Mouse (Mus musculus) midbrain, embryonic 15.5 days (tissue): ENCODE data around the gene Ubiad1. TPM values are rescaled to one million over a fixed set of nuclear protein-coding genes. Genes with fewer than 3 reads are reported as not detected.
A peak's percentile ranks its signal among the peaks of the same experiment; 100 is the strongest.

Source experiments
- ATAC-seq: fragments of 200-750 bp; cut with Nextera tagmentation; replicated peaks from 2 replicates; pipeline ENCODE4 v1.8.0; 2017; ENCODE audit warnings: moderate TSS enrichment
- H3K27ac ChIP-seq: fragments of 300-500 bp; sonication (generic); 2 replicates; pipeline ENCODE4 v1.5.1; 2015; ENCODE audit warnings: mild to moderate bottlenecking, inconsistent platforms
- H3K27me3 ChIP-seq: fragments of 300-500 bp; sonication (generic); replicated peaks from 2 replicates; pipeline ENCODE4 v1.6.1; 2015; ENCODE audit warnings: inconsistent platforms
- H3K36me3 ChIP-seq: fragments of 300-500 bp; sonication (generic); replicated peaks from 2 replicates; pipeline ENCODE4 v1.6.1; 2015; ENCODE audit warnings: inconsistent platforms
- H3K4me1 ChIP-seq: fragments of 300-500 bp; sonication (generic); 2 replicates; pipeline ENCODE4 v1.6.1; 2015; ENCODE audit warnings: inconsistent platforms
- H3K4me2 ChIP-seq: fragments of 300-500 bp; sonication (generic); 2 replicates; pipeline ENCODE4 v1.6.1; 2015; ENCODE audit warnings: inconsistent platforms, mild to moderate bottlenecking, moderate library complexity
- H3K4me3 ChIP-seq: fragments of 300-500 bp; sonication (generic); 2 replicates; pipeline ENCODE4 v1.5.1; 2015; ENCODE audit warnings: mild to moderate bottlenecking, inconsistent platforms
- H3K9ac ChIP-seq: fragments of 300-500 bp; sonication (generic); 2 replicates; pipeline ENCODE4 v1.6.1; 2015; ENCODE audit warnings: mild to moderate bottlenecking, inconsistent platforms
- H3K9me3 ChIP-seq: fragments of 300-500 bp; sonication (generic); 2 replicates; pipeline ENCODE4 v1.6.1; 2016; ENCODE audit warnings: inconsistent platforms
- WGBS: fragments of 180-500 bp; shearing (Covaris S2); methylation state at CpG from one replicate; pipeline ENCODE4 v1.1.7; 2015; ENCODE audit warnings: mixed read lengths; 5-methylcytosine and 5-hydroxymethylcytosine counted together
- polyA plus RNA-seq: library from polyadenylated mRNA; unstranded; fragments of >200 nt; fragmentation: Nextera tagmentation; extraction: Ambion mirVana; gene quantifications from 2 replicates; pipeline ENCODE4 v1.2.1, GENCODE M21; 2015

Ubiad1 gene
- polyA plus RNA-seq, 1 experiment from 2014 or later: 22.1 TPM

DNA sequence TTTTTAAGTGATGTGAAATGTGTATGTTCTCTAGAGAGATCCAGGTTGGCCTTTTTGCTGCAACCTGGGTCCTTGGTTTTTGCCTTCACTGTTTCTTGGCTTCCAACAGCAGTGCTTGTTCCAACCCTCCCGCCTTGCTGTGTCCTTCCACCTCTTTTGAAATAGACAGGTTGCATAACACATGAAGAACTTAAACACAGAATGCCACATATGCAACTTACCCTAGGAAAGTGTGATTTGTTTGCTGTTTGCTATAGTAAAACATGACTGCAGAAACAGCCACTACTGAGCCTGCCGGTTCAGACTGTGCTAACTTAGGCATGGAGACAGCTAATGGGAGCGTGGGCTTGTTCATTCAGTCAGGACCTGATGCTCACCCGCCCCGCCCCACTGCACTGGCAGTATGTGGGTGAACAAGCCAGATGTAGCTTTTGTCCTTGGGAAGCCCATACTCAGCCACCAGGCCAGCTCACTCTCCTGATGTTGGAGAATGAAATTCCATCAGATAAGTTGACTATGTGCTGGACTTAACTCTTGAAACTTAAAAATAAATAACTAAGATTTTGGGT, 22.0 kb upstream of the Ubiad1 start:
- Histone ChIP-seq H3K4me1 (no peaks in the 10 kb centered on the region), H3K27me3 (no peaks in the 10 kb centered on the region), H3K27ac (no peak overlapping the region), H3K9me3 (no peaks in the 10 kb centered on the region), H3K36me3 (peaks cover 88% of the 10 kb centered on the region), H3K4me3 (no peak overlapping the region), H3K9ac (no peak overlapping the region), H3K4me2 (no peak overlapping the region)
- no peak for ATAC-seq
- 95% methylated on average over 5 of the region's 5 CpGs for WGBS

DNA sequence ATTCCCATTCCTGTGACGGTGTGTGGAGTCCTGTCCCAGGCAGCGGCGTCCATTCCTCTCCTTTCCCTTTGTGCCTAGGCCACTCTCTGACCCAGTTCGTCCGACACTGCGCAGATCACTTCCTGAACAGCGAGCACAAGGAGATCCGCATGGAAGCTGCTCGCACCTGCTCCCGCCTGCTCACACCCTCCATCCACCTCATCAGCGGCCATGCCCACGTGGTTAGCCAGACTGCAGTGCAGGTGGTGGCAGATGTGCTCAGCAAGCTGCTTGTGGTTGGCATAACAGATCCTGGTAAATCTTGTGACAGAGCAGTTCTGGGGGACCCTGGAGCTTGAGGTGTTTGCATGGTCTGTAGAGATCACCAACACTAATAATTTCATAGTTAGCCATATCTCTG, 20.3 kb upstream of the Ubiad1 start:
- Histone ChIP-seq H3K27ac (no peak overlapping the region), H3K9me3 (no peaks in the 10 kb centered on the region), H3K36me3 (peaks cover 76% of the 10 kb centered on the region), H3K9ac (no peak overlapping the region), H3K4me1 (no peaks in the 10 kb centered on the region), H3K4me3 (no peak overlapping the region), H3K27me3 (no peaks in the 10 kb centered on the region), H3K4me2 (no peak overlapping the region)
- no peak for ATAC-seq
- 96% methylated on average over 12 of the region's 12 CpGs for WGBS

DNA sequence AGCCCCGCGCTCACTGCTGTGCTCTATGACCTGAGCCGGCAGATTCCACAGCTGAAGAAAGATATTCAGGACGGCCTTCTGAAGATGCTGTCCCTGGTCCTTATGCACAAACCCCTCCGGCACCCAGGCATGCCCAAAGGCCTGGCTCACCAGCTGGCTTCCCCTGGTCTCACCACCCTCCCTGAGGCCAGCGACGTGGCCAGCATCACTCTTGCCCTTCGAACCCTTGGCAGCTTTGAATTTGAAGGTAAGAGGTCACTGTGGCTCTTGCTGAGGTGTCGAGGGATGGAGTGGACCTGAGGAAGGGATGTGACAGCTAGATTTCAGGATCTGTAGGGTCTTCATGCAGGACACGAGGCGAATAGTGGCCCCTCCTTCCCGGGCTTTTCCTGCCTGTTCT, 19.7 kb upstream of the Ubiad1 start:
- peaks cover 74% of the 10 kb centered on the region for H3K36me3 ChIP-seq
- no peak overlapping the region for H3K4me2 ChIP-seq
- no peaks in the 10 kb centered on the region for H3K4me1 ChIP-seq
- H3K27ac ChIP-seq: no peak overlapping the region
- no peak overlapping the region for H3K4me3 ChIP-seq
- ATAC-seq: no peak
- no peak overlapping the region for H3K9ac ChIP-seq
- no peaks in the 10 kb centered on the region for H3K27me3 ChIP-seq
- 94% methylated on average over 12 of the region's 12 CpGs for WGBS
- H3K9me3 ChIP-seq: no peaks in the 10 kb centered on the region

DNA sequence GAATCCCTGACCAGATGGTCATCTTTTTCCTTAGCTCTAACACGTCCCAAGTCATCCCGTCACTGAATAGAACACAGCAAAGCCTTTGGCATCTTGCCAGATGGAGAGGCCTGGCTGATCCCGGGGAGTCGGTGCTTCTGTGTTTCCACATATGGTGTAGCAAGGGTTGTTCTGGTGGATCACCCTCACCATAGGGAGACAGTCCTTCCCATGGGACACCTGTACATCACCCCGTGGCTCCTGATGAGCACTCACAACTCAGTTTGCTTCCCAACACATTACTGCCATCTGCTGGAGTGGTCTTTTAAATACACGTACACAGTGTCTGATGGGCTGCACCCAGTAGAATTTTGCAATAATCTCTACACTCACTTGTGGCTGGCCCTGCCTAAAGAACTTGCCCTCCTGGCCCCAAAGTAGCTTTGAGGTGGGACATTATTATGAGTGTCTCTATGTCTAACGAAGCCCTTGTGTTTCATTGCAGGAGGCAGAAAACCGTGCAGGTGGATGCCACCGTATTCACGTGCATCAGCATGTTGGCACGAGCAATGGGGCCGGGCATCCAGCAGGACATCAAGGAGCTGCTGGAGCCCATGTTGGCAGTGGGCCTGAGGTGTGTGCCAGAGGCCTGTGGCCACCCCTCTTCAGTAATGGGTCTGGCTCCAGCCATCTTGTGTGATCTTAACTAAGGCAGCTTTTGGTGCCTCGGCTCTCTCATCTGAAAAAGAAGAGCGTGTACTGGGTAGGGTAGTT, 18.8 kb upstream of the Ubiad1 start:
- no peaks in the 10 kb centered on the region for H3K27me3 ChIP-seq
- 64% methylated on average over 14 of the region's 14 CpGs for WGBS
- H3K9ac ChIP-seq: no peak overlapping the region
- H3K9me3 ChIP-seq: no peaks in the 10 kb centered on the region
- no peaks in the 10 kb centered on the region for H3K4me1 ChIP-seq
- no peak overlapping the region for H3K4me2 ChIP-seq
- no peak overlapping the region for H3K27ac ChIP-seq
- peak; percentile 56; the same call in 1 of the 2 replicates for ATAC-seq
- H3K4me3 ChIP-seq: no peak overlapping the region
- H3K36me3 ChIP-seq: peaks cover 78% of the 10 kb centered on the region

DNA sequence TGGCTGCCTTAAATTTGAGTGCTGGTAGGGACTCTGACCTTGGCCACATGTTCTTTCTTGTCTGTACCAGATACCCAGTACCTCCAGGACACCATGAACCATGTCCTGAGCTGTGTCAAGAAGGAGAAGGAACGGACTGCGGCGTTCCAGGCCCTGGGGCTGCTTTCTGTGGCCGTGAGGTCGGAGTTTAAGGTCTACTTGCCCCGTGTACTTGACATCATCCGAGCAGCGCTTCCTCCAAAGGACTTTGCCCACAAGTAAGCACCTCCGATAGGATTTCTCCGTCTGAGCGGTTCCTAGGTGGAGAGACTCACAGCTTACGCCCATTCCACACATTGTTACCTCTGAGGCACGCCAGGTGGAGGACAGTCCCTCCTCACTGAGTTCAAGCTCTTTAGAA, 18.1 kb upstream of the Ubiad1 start:
- Histone ChIP-seq H3K27ac (no peak overlapping the region), H3K4me2 (no peak overlapping the region), H3K9ac (no peak overlapping the region), H3K4me1 (no peaks in the 10 kb centered on the region), H3K4me3 (no peak overlapping the region), H3K9me3 (no peaks in the 10 kb centered on the region), H3K36me3 (peaks cover 78% of the 10 kb centered on the region), H3K27me3 (no peaks in the 10 kb centered on the region)
- ATAC-seq: no peak
- 98% methylated on average over 13 of the region's 13 CpGs for WGBS

DNA sequence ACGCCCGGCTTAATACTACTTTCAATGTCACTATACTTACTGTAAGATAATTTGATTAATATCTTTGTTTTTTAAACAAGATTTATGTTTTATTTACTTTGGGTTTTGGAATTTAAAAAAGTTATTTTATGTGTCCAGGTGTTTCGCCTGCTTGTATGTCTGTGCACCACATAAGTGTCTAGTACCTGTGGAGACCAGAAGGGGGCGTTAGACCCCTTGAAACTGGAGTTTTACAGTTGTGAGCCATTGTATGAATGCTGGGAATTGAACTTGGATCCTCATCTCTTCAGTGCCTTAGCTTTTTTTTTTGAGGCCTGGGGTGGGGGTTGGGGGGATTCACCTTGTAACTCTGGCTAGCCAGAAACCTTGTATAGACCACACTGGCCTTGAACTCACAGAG, 17.2 kb upstream of the Ubiad1 start:
- WGBS: 86% methylated on average over 4 of the region's 4 CpGs
- H3K36me3 ChIP-seq: peaks cover 76% of the 10 kb centered on the region
- no peaks in the 10 kb centered on the region for H3K4me1 ChIP-seq
- no peak for ATAC-seq
- H3K9me3 ChIP-seq: no peaks in the 10 kb centered on the region
- no peak overlapping the region for H3K4me3 ChIP-seq
- no peak overlapping the region for H3K4me2 ChIP-seq
- H3K27ac ChIP-seq: no peak overlapping the region
- no peaks in the 10 kb centered on the region for H3K27me3 ChIP-seq
- no peak overlapping the region for H3K9ac ChIP-seq

DNA sequence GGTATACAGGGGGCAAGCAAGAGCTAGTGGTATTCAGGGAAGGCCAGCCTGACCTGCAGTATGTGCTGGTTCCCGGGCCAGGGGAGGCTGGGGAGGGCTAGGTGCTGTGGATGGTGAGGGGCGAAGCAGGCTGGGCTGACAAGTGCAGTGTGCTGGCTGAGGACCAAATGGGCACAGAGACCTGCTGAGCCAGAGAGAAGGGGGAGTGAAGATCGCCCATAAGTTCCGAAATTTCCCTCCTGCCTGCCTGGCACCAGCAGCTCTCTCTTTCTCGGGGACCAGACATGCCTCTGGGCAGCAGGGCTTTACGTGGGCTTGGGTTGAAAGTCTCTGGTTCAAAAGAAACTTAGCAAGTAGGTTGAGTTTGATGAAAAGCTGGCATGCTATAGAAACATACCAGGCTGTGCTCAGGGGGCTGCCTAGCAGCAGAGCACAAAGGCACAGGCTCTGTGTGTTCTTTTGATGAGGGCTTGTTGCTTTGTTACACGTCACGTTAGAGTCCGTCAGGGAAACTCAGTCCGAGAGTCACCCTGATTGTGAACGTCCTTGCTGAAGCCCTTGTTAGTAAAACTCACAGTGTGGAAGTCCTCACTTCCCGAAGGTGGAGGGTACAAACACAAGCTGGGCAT, 16.2 kb upstream of the Ubiad1 start:
- Histone ChIP-seq H3K4me1 (no peaks in the 10 kb centered on the region), H3K4me2 (no peak overlapping the region), H3K36me3 (peaks cover 76% of the 10 kb centered on the region), H3K27me3 (no peaks in the 10 kb centered on the region), H3K4me3 (no peak overlapping the region), H3K9ac (no peak overlapping the region), H3K27ac (0 out of 2 replicates have a peak overlapping the region, but pooled peaks have one; percentile 7), H3K9me3 (no peaks in the 10 kb centered on the region)
- 49% methylated on average over 12 of the region's 12 CpGs for WGBS
- peak; percentile 71 for ATAC-seq

DNA sequence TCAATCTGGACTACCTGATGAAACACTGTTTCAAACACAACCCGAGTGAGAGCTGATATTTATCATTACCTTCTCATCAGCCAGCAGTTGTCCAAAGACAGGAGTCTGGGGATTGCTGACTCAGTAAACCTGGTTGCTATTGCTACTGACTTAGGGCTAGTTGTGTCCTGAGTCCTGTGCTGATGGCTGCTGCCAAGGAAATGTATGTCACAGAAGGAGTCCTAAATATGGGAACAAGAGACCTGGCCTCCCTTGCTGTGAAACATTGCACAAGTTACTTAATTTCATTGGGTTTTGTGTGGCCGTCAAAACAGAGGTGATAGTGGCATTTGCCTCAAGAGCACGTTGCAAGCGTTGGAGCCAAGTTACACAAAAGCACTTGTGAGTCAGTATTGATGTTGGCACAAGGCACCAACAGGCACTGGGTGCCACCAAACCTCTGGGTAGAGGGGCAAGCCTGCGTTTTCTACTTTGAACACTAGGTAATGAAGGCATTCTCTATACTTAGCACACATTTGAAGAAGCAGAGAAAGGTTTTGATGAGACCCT, 11.0 kb upstream of the Ubiad1 start:
- no peak overlapping the region for H3K9ac ChIP-seq
- H3K4me1 ChIP-seq: peaks cover 3% of the 10 kb centered on the region
- no peaks in the 10 kb centered on the region for H3K9me3 ChIP-seq
- no peak overlapping the region for H3K27ac ChIP-seq
- H3K36me3 ChIP-seq: peaks cover 72% of the 10 kb centered on the region
- no peak overlapping the region for H3K4me3 ChIP-seq
- WGBS: 94% methylated on average over 5 of the region's 5 CpGs
- ATAC-seq: no peak
- no peak overlapping the region for H3K4me2 ChIP-seq
- H3K27me3 ChIP-seq: no peaks in the 10 kb centered on the region

DNA sequence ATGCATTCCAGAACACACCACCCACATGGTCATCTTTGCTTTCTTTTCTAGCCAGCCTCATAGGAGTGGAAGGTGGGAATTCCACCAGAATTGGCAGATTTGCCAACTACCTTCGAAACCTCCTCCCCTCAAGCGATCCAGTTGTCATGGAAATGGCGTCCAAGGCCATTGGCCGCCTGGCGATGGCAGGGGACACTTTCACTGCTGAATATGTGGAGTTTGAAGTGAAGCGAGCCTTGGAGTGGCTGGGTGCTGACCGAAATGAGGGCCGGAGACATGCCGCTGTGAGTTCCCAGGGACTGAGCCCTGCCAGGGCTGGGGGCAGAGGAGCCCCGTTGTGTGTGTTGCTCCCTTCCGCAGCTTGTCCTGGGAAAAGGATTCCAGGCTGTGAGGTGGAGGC, 9.1 kb upstream of the Ubiad1 start:
- ATAC-seq: no peak
- no peaks in the 10 kb centered on the region for H3K9me3 ChIP-seq
- no peak overlapping the region for H3K27ac ChIP-seq
- no peak overlapping the region for H3K9ac ChIP-seq
- H3K27me3 ChIP-seq: no peaks in the 10 kb centered on the region
- H3K36me3 ChIP-seq: peaks cover 60% of the 10 kb centered on the region
- no peak overlapping the region for H3K4me3 ChIP-seq
- H3K4me2 ChIP-seq: no peak overlapping the region
- WGBS: 91% methylated on average over 11 of the region's 11 CpGs
- peaks cover 18% of the 10 kb centered on the region for H3K4me1 ChIP-seq

DNA sequence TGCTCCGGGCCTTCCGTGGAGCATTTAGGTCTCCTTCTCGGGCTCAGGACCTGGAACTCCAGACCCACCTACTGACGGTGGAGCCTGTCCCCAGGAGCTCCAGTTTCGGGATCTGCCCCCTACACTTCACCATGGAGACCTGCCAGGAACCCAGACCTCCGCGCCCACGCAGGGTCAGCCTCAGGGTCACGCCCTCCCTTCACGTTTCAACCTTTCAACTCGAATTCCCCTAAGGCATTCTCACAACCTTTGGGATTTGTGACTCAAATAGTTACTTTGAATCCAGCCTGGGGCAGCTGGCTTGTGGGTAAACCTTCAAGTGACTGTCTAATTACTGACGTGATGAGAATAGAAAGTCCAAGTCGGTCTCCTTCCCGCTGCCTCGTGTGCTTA, 4.3 kb upstream of the Ubiad1 start:
- peaks cover 18% of the 10 kb centered on the region for H3K36me3 ChIP-seq
- H3K4me2 ChIP-seq: peak overlapping the region; percentile 74
- peaks cover 38% of the 10 kb centered on the region for H3K4me1 ChIP-seq
- peak overlapping the region; percentile 74 for H3K4me3 ChIP-seq
- peak overlapping the region; percentile 85 for H3K27ac ChIP-seq
- H3K27me3 ChIP-seq: no peaks in the 10 kb centered on the region
- no peaks in the 10 kb centered on the region for H3K9me3 ChIP-seq
- under 1% methylated on average over 15 of the region's 15 CpGs for WGBS
- H3K9ac ChIP-seq: peak overlapping the region; percentile 83
- no peak for ATAC-seq

DNA sequence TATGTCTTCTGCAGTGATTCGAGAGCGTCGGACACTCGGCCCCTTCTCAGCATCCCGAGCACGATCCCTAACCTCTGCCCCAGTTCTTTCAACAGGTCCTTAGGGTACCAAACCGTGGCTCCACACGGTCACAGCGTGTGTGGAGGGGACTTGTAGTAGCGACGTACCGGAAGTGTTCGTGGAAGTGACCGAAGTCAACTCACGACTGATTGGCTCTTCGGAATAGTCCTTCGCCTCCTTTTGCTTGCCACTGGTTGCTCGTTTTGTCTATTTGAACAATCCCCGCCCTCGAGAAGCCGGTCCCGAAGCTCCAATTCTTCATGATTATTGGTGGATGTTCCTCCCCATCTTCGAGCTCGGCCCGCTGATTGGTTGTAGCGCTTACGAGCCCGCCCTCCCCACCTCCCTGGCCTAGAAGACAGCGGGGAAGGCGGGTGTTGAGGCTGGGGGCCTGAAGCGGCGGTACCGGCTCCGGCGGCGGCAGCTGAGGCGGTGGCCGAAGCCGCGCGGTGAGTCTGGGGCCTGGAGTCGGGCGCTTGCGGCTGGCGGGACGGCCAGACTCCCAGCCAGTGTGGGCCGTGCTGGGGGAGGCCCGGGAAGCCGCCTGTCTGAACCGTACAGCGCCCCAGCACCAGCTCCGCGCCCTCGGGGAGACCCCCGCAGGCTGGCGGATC, 3.7 kb upstream of the Ubiad1 start, which contains the start of gene Mtor:
Gene Mtor, plus strand, starts transcription at position 433 of the 674 bp plus-strand sequence.
- Histone ChIP-seq H3K9me3 (no peaks in the 10 kb centered on the region), H3K27ac (peak within 1 kb of the TSS; percentile 85), H3K4me1 (peaks cover 43% of the 10 kb centered on the region), H3K9ac (peak within 1 kb of the TSS; percentile 83), H3K4me2 (peak within 1 kb of the TSS; percentile 74), H3K27me3 (no peaks in the 10 kb centered on the region), H3K4me3 (peak within 1 kb of the TSS; percentile 74), H3K36me3 (peaks cover 13% of the 10 kb centered on the region; the same call in 1 of the 2 replicates)
- WGBS: under 1% methylated on average over 55 of the region's 56 CpGs
- peak; percentile 98 for ATAC-seq

DNA sequence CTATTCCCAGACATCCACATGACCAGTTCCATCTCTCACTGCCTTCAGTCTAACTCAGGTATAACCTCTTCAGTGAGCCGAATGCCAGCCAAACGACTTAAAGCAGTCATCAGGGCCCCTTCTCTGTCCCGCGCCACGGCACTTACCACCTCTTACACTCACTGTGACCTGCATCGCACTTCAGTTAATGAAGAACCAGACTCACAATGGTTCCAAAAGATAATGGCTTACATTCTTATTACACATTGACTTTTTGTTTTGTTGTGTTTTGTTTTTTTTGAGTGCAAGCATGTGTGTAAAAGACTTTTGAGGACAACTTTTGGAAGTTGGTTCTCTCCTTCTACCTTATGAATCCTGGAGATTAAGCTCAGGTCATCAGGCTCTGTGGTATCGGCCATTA, 2.0 kb downstream of the Ubiad1 start:
- ATAC-seq: no peak
- Histone ChIP-seq H3K4me3 (no peak overlapping the region), H3K9me3 (no peaks in the 10 kb centered on the region), H3K27ac (no peak overlapping the region), H3K4me1 (peaks cover 32% of the 10 kb centered on the region), H3K36me3 (no peaks in the 10 kb centered on the region), H3K4me2 (no peak overlapping the region), H3K27me3 (no peaks in the 10 kb centered on the region), H3K9ac (no peak overlapping the region)
- 95% methylated on average over 7 of the region's 7 CpGs for WGBS
